ENCODE assay signal across 9 mouse cellular contexts in the genomic region with DNA sequence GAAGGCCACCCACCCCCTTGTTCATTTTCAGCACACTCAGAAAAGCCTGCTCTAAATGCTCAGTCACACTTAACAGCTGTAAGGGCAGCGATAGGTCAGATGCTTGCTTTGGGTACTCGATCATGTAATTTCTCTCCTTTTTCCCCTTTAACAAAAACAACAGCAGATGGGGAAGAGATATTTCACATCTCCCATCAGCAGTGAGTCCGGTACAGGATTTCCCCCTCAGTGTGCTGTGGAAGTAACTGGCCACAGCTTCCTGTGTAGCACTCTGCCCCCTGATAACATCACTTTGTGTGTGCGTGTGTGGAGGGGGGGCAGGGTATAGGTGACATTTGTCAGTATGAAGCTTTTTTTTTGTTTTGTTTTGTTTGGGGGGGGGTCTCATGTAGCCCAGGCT.
DNase-seq lines count a peak whose midpoint lies in the region; ATAC-seq lines count a peak whose summit lies in the region.
"Had no signal": no experiment of that assay in that cellular context is flagged by ENCODE, and none has a peak within 500 bp of the region (broad histone marks: within the 10 kb centered on the region; RNA-seq: fewer than 3 reads in every experiment).

No protein-coding gene starts in this region.

- H3K9ac ChIP-seq in forebrain, embryonic 13.5 days = no peak overlapping the region
- H3K9ac ChIP-seq: embryonic facial prominence, embryonic 12.5 days had no signal

- H3K27ac ChIP-seq in forebrain, embryonic 13.5 days = peak overlapping the region; percentile 92
- peak overlapping the region; percentile 29 for H3K27ac ChIP-seq in macrophage
- H3K27ac ChIP-seq: embryonic facial prominence, embryonic 12.5 days had no signal

- no peaks in the 10 kb centered on the region for H3K27me3 ChIP-seq in forebrain, embryonic 13.5 days
- H3K27me3 ChIP-seq: embryonic facial prominence, embryonic 12.5 days had no signal

- H3K36me3 ChIP-seq in forebrain, embryonic 13.5 days (ENCODE audit: poor library complexity, severe bottlenecking) = no peaks in the 10 kb centered on the region
- H3K36me3 ChIP-seq in macrophage (ENCODE audit: inconsistent target) = no peaks in the 10 kb centered on the region
- H3K36me3 ChIP-seq: embryonic facial prominence, embryonic 12.5 days had no signal

- H3K4me1 ChIP-seq in forebrain, embryonic 13.5 days = peaks cover 50% of the 10 kb centered on the region

- H3K4me3 ChIP-seq in forebrain, embryonic 13.5 days = no peak overlapping the region
- H3K4me3 ChIP-seq in macrophage (ENCODE audit: inconsistent target) = no peak overlapping the region
- H3K4me3 ChIP-seq: embryonic facial prominence, embryonic 12.5 days had no signal

- no peak overlapping the region for H3K4me2 ChIP-seq in forebrain, embryonic 13.5 days
- H3K4me2 ChIP-seq: embryonic facial prominence, embryonic 12.5 days had no signal

- H3K79me2 ChIP-seq in macrophage (ENCODE audit: inconsistent target) = no peaks in the 10 kb centered on the region

- WGBS in forebrain, embryonic 13.5 days = 55% methylated on average over 4 of the region's 4 CpGs
- WGBS in macrophage (ENCODE audit: missing documents) = 11% methylated on average over 4 of the region's 4 CpGs

- no peak for ATAC-seq in forebrain, embryonic 13.5 days

- intact Hi-C loops in heart, postnatal 14 days (cut with DNase I) = no loop called here
- intact Hi-C loops in left cerebral cortex, postnatal 36 days (cut with DNase I) = loop anchor here (5.0 kb wide), 1 partner anchor 115 kb away; no protein-coding TSS in a partner anchor
- intact Hi-C loops in gastrocnemius, postnatal 36 days (cut with DNase I) = no loop called here

- no peaks in the 10 kb centered on the region; the same call in 1 of the 2 replicates for H3K9me3 ChIP-seq in forebrain, embryonic 13.5 days (replicated peaks)
- H3K9me3 ChIP-seq: embryonic facial prominence, embryonic 12.5 days had no signal

- peak; percentile 38 for DNase-seq in heart, adult 8-10 months (ENCODE audit: low spot score)
- DNase-seq in heart, postnatal 14 days = no peak
- peak; percentile 68 for DNase-seq in CD4-positive helper T cell, adult 2 months (ENCODE audit: low read depth, low spot score)
- no peak for DNase-seq in cerebellum, postnatal 14 days
- no peak for DNase-seq in left cerebral cortex, postnatal 36 days (ENCODE audit: low spot score in 2 of 2)
- no peak for DNase-seq in gastrocnemius, postnatal 36 days

Comparison
In these comparisons a context has a peak if more than half of its experiments do, and no peak if none do; other contexts are left out.
1. DNase-seq: peak in heart, adult 8-10 months (single experiment) and CD4-positive helper T cell, adult 2 months (single experiment); none in heart, postnatal 14 days (0 of 2), cerebellum, postnatal 14 days (0 of 2), left cerebral cortex, postnatal 36 days (0 of 2) and gastrocnemius, postnatal 36 days (0 of 2).